Mouse (Mus musculus): ENCODE measurements around the gene Fxyd7.

DNA sequence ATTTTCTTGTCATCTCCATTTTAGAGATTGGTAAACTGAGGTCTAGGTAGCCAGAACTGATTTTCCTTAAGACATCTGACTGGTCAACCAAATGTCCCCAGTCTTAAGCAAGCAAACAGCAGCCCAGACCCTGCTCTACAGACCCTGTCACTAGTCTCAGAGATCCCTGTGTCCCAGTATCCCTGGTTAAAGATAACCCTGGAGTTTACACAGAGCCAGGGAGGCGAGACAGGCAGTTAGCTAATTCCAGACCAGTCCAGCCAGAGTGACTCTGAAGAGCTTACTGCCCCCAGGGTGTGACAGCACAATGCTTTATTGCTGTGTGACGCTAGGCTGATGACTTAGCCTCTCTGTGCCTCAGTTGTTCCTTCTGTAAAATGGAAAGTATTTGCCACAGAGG lies 5.8 kb upstream of the Fxyd7 start, which contains the start of gene Fxyd1:
- TF ChIP-seq TAL1 (IDR thresholded peaks at IDR 0.05; ENCODE audit: low read length): no peak
- no peak for TF ChIP-seq GATA1 (IDR thresholded peaks at IDR 0.05; ENCODE audit: low read length)
